Mouse (Mus musculus) 416B (cell line): ENCODE results near the gene Gramd1b.
A peak's percentile ranks its signal among the peaks of the same experiment; 100 is the strongest.

Source experiments
- DNase-seq: peaks from one replicate; pipeline ENCODE4 v3.0.0; 2011; ENCODE audit warnings: low read depth

Gramd1b gene

GRCm38 (mm10) chr9:40423427-40423867 lies 107.7 kb downstream of the Gramd1b start:
- DNase-seq: peak; percentile 51

GRCm38 (mm10) chr9:40422368-40423057 lies 108.7 kb downstream of the Gramd1b start:
- DNase-seq: no peak

DNA sequence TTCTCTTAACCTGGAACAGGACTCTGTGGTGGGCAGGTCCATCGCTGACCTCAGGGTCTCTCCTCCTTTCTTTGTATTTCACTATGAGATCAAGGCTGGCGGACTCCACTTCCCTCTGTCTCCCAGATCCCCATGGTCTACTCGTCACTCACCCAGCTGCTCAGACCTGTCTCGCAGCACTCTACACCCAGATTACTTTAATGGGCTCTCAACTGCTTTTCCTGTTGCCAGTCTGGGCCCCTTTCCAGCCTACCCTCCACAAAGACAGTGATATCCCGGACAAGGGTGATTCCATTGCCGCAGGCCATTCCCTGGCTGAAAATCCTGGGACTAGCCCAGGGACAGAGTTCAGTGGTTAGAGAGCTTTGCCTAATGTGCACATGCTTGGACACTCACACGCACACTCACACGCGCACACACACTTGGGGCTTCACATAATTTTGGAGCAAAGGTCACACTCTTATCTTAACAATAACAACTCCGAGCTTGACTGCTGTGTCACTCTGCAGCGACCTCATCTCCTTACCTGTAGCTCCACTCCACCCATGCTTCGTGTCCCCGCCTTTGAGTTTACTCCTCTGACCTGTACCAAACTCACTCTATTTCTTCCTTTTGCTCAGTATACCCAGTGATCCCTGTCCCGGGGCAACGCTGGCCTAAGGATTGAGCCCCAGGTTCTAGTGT lies 110.4 kb downstream of the Gramd1b start:
- DNase-seq: no peak

DNA sequence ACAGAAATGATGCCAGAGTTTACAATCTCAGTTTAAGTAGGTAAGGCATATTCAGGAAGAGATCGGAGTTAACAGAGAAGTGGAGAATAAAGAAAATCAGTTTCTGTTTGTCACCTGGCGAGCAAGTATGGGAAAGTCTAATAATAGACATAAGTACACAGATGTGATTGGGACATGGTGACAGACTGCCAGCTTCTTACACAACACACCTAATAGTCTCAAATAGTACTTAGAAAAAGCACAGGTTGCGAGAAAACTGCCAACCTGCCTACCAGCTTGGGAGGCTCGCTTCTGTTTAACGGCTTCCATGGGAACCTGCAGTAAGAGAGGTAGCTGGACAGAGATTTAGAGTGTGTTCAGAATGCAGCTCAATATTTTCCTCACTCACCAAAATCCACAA lies 112.4 kb downstream of the Gramd1b start:
- DNase-seq: no peak

DNA sequence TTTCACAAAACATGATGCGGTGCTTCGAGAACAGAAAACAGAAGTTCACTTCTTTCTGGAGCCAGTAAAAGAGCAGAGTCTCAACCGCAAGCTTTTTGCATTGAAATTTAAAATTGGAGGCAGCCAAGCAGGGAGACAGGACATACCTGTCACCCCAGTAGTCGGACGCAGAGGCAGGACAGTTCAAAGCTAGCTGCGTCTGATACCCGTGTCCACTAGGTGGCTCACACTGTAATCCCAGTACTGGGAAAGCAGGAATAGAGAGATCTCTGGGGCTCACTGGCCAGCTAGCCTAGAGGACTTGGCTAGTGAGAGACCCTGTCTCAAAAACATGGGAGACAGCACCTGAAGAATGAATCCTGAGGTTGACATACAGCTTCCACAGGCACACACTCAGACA lies 115.0 kb downstream of the Gramd1b start:
- peak; percentile 36 for DNase-seq

DNA sequence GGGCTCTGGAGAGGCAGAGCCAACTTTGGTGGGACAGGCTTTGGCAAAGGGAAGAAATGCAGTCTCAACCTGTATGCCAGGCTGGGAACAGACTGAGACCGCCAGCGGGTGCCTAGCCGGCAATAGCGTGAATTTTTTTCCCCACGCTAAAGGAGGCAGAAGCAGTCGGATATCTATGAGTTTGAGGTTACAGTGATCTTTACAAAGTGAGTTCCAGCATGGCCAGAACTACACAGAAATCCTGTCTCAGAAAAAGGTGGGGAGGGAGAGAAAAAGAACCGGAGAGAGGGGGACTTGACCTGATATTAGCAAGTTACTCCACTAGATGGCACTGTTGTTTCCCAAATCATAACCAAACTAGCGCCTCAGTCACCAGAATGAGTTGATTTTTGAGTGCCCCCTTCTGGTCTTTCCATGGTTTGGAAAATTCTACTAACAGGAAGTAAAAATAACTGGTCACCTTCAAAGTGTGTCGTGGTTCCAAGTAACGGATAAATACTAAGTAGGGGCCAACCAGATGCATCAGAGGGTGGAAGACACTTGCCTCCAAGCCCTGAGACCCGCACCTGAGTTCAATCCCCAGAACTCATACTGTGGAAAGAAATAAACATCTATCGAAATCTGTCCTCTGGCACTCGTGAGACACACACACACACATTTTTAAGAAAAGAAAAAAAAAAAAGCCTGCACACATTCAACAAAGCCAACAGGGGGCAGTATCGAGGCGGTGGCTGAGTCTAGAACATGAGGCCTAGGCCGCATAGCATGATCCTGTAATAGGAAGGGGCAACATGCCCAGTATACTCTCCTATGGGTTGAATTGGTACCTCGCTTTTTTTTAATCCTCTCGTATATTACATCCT lies 116.0 kb downstream of the Gramd1b start:
- DNase-seq: peak; percentile 92

GRCm38 (mm10) chr9:40414498-40414903 lies 116.7 kb downstream of the Gramd1b start:
- peak; percentile 77 for DNase-seq

DNA sequence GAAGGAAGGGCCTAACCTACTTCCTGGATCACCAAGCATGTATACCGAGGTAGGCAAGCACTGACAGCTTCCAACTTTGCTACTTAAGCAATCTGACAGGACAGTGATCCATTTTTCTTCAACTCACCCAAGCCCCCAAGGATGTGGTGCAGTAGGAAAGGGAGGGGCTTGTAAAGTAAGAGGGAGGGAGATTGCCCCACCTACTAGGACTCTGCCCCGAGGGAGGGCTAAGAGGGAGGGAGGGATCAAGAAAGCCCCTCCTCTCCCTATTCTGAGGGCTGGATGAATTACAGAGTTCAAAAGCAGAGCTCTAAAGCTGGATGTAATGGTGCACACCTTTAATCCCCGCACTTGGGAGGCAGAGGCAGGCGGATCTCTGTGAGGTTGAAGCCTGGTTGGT lies 117.6 kb downstream of the Gramd1b start:
- peak; percentile 38 for DNase-seq

DNA sequence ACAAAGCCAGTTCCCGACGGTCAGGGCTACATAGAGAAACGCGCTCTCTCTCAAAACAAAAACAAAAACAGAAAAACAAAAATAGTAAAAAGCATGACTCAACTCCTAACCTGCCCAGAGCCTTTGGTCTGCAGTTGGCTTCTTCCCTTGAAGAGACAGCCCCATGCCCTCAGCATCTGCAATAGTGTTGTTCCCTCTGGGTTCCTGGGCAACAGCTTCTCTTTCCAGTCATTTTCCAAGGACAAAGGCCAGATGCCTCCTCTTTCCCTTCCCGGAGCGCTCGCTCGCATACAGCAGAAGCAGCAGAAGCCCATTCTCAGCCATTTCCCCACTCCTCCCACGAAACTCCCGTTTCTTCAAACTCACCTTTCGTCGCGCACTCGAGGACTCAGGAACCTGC lies 118.3 kb downstream of the Gramd1b start:
- DNase-seq: no peak

DNA sequence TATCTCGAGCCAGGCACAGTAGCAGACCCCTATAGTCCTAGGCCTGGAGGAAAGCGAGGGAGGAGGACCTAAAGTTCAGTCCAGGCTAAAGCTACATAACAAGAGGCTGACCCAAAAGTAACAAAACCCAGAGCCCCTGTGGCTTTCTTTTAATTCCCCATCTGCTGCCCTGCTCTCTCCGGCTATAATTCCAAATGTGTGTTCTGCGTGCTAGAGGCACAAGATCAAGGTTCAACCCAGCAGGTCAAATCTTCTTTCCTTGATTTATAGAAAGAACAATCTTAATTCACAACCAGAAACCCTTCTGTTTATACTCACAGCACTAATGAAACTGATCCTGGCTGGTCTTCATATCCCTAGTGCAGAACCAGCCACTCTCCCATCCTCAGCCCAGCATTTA lies 118.9 kb downstream of the Gramd1b start:
- no peak for DNase-seq

GRCm38 (mm10) chr9:40410895-40411294 lies 120.3 kb downstream of the Gramd1b start:
- DNase-seq: no peak

DNA sequence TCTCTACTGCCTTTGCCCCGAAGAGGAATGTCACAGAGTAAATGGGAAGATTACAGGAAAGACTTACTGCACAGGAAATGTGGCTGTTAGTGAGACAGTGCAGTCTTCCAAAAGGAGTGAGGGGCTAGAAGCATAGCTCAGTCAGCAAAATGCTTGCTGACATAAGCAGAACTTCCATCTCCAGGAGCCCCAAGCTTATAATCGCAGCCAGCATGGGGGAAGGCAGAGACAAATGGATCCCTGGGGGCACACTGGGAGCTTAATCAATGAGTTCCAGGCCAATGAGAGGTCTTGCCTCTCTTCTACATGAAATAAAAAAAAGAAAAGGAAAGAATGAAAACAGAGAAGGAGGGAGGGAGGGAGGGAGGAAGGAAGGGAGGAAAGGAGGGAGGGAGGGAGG lies 122.1 kb downstream of the Gramd1b start:
- DNase-seq: no peak

DNA sequence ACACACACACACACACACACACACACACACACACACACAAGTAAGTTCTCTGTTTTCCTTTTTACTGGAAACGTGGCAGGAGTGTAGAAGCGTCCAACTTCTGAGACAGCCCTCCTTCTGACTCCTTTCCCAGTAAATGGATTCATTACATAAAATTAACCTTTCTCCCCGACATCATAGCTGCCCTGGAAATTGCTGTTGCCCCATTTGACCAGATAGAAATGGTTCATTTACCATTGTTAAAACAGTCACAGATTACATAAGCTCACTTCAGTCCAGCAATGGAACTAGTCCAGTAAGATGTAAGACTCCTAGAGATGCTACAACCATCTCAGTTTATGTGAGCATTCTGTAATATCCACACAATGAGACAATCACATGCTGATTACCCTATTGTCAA lies 122.8 kb downstream of the Gramd1b start:
- no peak for DNase-seq

DNA sequence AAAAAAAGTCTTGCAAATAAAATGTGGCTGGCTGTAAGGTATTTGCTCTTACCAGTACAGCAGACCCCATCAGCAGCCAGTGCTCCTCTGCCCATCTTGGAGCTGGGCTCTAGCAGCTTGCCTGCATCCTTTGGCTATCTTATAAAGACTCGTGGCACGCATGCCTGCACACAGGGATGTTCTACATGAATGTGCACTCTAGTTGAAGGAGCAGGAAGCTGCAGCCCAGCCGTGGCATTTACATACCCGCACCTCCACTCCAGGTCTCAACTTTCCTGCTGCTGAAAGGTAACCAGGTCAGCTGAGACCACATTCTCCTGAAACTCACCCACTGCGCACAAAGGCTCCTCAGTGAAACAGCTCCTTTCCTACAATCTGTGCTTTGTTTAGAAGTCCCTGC lies 123.3 kb downstream of the Gramd1b start:
- no peak for DNase-seq

GRCm38 (mm10) chr9:40405804-40406203 lies 125.4 kb downstream of the Gramd1b start:
- DNase-seq: no peak

GRCm38 (mm10) chr9:40405263-40405662 lies 125.9 kb downstream of the Gramd1b start:
- DNase-seq: no peak

DNA sequence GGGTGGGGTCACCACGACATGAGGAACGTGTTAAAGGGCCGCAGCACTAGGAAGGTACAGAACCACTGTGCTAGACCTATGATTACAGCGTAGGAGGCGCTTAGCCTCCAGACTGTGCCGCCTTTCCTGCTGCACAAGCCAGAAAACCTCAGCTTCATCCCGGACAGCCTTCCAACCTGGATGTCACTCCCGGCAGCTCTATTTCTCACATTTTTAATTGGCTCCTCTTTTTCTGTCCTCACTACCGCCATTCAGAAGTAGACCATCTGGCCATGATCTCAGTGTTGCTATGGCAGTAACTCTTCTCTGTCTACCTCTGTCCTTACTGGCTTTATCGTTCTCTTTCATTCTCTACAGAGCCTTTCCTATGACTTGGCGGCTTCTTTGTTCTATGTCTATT lies 126.5 kb downstream of the Gramd1b start:
- no peak for DNase-seq

DNA sequence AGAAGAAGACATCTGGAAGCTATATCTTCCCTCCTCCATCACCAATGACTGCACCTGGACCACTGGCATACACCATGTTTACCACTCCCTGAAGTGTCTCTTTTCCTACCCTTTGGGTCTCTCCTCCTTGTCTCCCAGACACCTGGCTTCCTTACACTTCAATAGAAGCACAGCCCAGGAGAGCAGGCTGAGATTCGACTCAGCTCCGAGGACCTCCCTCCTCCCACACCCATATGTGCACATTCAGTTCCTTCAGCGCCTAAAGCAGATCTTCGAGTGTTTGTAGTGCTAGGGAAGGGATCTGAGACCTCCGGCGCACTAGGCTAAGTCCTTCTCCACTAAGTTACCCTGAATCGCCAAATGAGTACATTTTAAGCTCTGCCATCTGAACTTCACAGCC lies 127.4 kb downstream of the Gramd1b start:
- no peak for DNase-seq

GRCm38 (mm10) chr9:40401818-40402217 lies 129.4 kb downstream of the Gramd1b start:
- no peak for DNase-seq

GRCm38 (mm10) chr9:40400854-40401253 lies 130.3 kb downstream of the Gramd1b start:
- no peak for DNase-seq

DNA sequence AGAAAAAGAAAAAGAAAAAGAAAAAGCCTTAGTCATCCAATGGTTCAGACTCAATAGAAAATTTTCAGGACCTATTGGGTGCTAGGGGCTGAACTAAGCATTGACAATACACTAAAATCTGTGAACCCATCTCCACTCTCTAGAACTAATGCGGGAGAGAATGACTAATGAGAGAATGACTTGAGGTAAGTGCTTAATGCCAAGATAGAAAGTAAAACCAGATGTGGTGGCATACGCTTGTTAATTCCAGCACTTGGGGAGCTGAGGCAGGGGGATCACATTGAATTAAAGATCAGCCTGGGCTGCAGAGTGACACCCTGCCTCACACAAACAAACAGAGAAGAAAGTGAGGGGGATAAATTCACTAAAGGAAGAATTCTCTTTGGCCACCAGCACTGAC lies 131.0 kb downstream of the Gramd1b start:
- DNase-seq: no peak

- DNase-seq: no peak
These were observed 131.7 kb downstream of the Gramd1b start for GRCm38 (mm10) chr9:40399359-40399932.
